Mouse (Mus musculus) Patski (cell line): Measurements from ENCODE around the gene Spag9. TPM values are rescaled to one million over a fixed set of nuclear protein-coding genes. Genes with fewer than 3 reads are reported as not detected.

ENCODE experiments used
- ATAC-seq: fragments of 100-300 bp; one replicate; pipeline ENCODE4 v1.8.0; 2021
- CTCF ChIA-PET: fragments of 350-600 bp; sonication (Branson Sonifier 250); formaldehyde crosslinking; loops from one replicate; lab custom pipeline; 2022; ENCODE audit warnings: inconsistent platforms; lab: Charles Lee
- POLR2A ChIA-PET: fragments of 350-600 bp; sonication (Branson Sonifier 250); formaldehyde crosslinking; loops from one replicate; lab custom pipeline; 2022; ENCODE audit warnings: antibody characterized with exemption, inconsistent platforms; lab: Charles Lee
- DNase-seq: peaks from one replicate; pipeline ENCODE4 v3.0.0-alpha.2; 2011; ENCODE audit warnings: low read depth, low spot score
- H3K27me3 ChIP-seq: fragments of 371-371 bp; one replicate; pipeline ENCODE4 v1.5.1; 2021
- CTCF ChIP-seq: fragments of 100-300 bp; IDR thresholded peaks from one replicate; pipeline ENCODE4 v1.5.1; 2021
- in situ Hi-C: fragments of 300-500 bp; cut with MboI; formaldehyde crosslinking; loops from 3 replicates; pipeline ENCODE4 v1.11.1; 2018; ENCODE audit warnings: low pct_unique_long_range_greater_than_20kb, mixed read lengths
- polyA plus RNA-seq: library from polyadenylated mRNA; unstranded; gene quantifications from one replicate; pipeline ENCODE4 v1.2.3, GENCODE M21; 2021

Spag9 gene
- polyA plus RNA-seq, 1 experiment from 2014 or later = 64.7 TPM

DNA sequence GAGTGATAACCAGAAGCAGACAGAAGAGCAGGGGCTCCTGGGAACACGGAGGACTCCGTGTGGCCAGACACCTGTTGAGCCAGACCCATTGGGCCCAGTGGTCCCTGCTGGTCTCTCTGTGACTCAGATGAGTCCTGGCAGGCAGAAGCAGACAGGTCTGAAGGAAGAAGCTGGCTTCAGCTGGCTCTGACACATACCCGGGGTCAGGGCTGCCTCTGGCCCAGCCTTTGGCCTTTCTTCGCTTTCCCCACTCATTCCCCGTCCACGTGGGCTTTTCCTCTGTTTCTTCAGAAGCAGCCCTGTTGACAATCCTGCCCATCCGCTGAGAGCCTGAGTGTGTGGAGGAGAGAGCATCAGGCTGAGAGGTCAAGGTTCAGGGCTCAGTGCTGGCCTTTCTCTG is 179.4 kb downstream of the Spag9 start:
- DNase-seq (no peak), ATAC-seq (no peak)
- in situ Hi-C loops = no loop called here
- no peak for TF ChIP-seq CTCF
- ChIA-PET POLR2A (no interaction called here), CTCF (interaction anchor here (1.0 to 1.2 kb wide), 2 partner anchors 15 to 25 kb away, joined by 3 read pairs; no protein-coding TSS in a partner anchor)
- no peaks in the 10 kb centered on the region for H3K27me3 ChIP-seq

Other genes starting within 250 kb of the Spag9 start
- gene Utp18, start 110.3 kb upstream of the Spag9 start, polyA plus RNA-seq = 32.8 TPM
- 19.3 TPM for gene Mbtd1, start 110.2 kb upstream of the Spag9 start, polyA plus RNA-seq
- gene Nme2, start 39.8 kb upstream of the Spag9 start, polyA plus RNA-seq = 404 TPM
- 354 TPM for gene Gm20390, start 27.8 kb upstream of the Spag9 start, polyA plus RNA-seq
- 58.4 TPM for gene Nme1, start 27.6 kb upstream of the Spag9 start, polyA plus RNA-seq
- gene Tob1, start 215.4 kb downstream of the Spag9 start, polyA plus RNA-seq = 24.9 TPM
- gene Wfikkn2, start 249.9 kb downstream of the Spag9 start, polyA plus RNA-seq = 0.08 TPM